Mouse (Mus musculus) cortical plate, adult 2 months (tissue): ENCODE measurements at regions not wholly inside any gene's neighbourhood (a gene's known extent, or its start where the extent isn't known, plus 50 kb on each side); places are given as distances from the start of the nearest gene placed in this dataset.

ENCODE experiments used
- H3K27ac ChIP-seq: fragments of 200-500 bp; 2 replicates; pipeline ENCODE4 v1.5.1; 2012; ENCODE audit warnings: low read length, control low read depth, inconsistent platforms; ENCODE audit not compliant: insufficient read depth
- H3K4me1 ChIP-seq: fragments of 200-500 bp; 2 replicates; pipeline ENCODE4 v1.6.1; 2011; ENCODE audit warnings: low read length; ENCODE audit not compliant: control insufficient read depth, insufficient read depth
- H3K4me3 ChIP-seq: fragments of 200-500 bp; 2 replicates; pipeline ENCODE4 v1.5.1; 2011; ENCODE audit warnings: mild to moderate bottlenecking, low read length, control low read depth; ENCODE audit not compliant: insufficient read depth
- CTCF ChIP-seq: fragments of 200-500 bp; IDR thresholded peaks from 2 replicates; pipeline ENCODE4 v1.5.1; 2011; ENCODE audit warnings: mild to moderate bottlenecking, control low read depth, low read length; ENCODE audit not compliant: insufficient read depth; ENCODE audit errors: extremely low read depth
- POLR2A ChIP-seq: fragments of 200-500 bp; IDR thresholded peaks from 2 replicates; pipeline ENCODE4 v1.6.1; 2011; ENCODE audit warnings: mild to moderate bottlenecking, low read length, control low read depth; ENCODE audit not compliant: insufficient read depth; ENCODE audit errors: extremely low read depth

GRCm38 (mm10) chr7:137860520-137860919, 423.1 kb downstream of the Glrx3 start:
- Histone ChIP-seq H3K4me1 (no peaks in the 10 kb centered on the region), H3K27ac (no peak overlapping the region), H3K4me3 (no peak overlapping the region)
- no peak for TF ChIP-seq CTCF
- no peak for TF ChIP-seq POLR2A

- no peak for TF ChIP-seq CTCF
- no peak for TF ChIP-seq POLR2A
- H3K27ac ChIP-seq = no peak overlapping the region
Observed at GRCm38 (mm10) chr7:137864912-137865311, 427.5 kb downstream of the Glrx3 start.

GRCm38 (mm10) chr7:137865457-137865856, 428.0 kb downstream of the Glrx3 start:
- Histone ChIP-seq H3K27ac (no peak overlapping the region), H3K4me1 (no peaks in the 10 kb centered on the region), H3K4me3 (no peak overlapping the region)
- TF ChIP-seq POLR2A (no peak), CTCF (no peak)

More at GRCm38 (mm10) chr7:137864912-137865311, 427.5 kb downstream of the Glrx3 start:
- Histone ChIP-seq H3K4me3 (no peak overlapping the region), H3K4me1 (no peaks in the 10 kb centered on the region)

- no peak overlapping the region for H3K27ac ChIP-seq
- TF ChIP-seq POLR2A (no peak), CTCF (no peak)
Observed at GRCm38 (mm10) chr7:137866880-137867279, 429.5 kb downstream of the Glrx3 start.

GRCm38 (mm10) chr7:137868501-137868900, 431.1 kb downstream of the Glrx3 start:
- no peak overlapping the region for H3K4me3 ChIP-seq
- TF ChIP-seq CTCF (no peak), POLR2A (no peak)
- no peaks in the 10 kb centered on the region for H3K4me1 ChIP-seq
- H3K27ac ChIP-seq = no peak overlapping the region

More at GRCm38 (mm10) chr7:137866880-137867279, 429.5 kb downstream of the Glrx3 start:
- Histone ChIP-seq H3K4me3 (no peak overlapping the region), H3K4me1 (no peaks in the 10 kb centered on the region)

- H3K4me3 ChIP-seq = no peak overlapping the region
- no peak overlapping the region for H3K27ac ChIP-seq
- TF ChIP-seq CTCF = no peak
- H3K4me1 ChIP-seq = no peaks in the 10 kb centered on the region
Observed at GRCm38 (mm10) chr7:137875306-137875705, 437.9 kb downstream of the Glrx3 start.

GRCm38 (mm10) chr7:137879296-137879695, 441.9 kb downstream of the Glrx3 start:
- no peak overlapping the region for H3K27ac ChIP-seq
- no peaks in the 10 kb centered on the region for H3K4me1 ChIP-seq
- H3K4me3 ChIP-seq = no peak overlapping the region
- no peak for TF ChIP-seq POLR2A
- no peak for TF ChIP-seq CTCF

GRCm38 (mm10) chr7:137882876-137883275, 445.5 kb downstream of the Glrx3 start:
- Histone ChIP-seq H3K4me3 (no peak overlapping the region), H3K27ac (no peak overlapping the region), H3K4me1 (no peaks in the 10 kb centered on the region)
- no peak for TF ChIP-seq POLR2A
- no peak for TF ChIP-seq CTCF

- no peaks in the 10 kb centered on the region for H3K4me1 ChIP-seq
- TF ChIP-seq POLR2A = no peak
- no peak for TF ChIP-seq CTCF
- H3K27ac ChIP-seq = no peak overlapping the region
- no peak overlapping the region for H3K4me3 ChIP-seq
Observed at GRCm38 (mm10) chr7:137883701-137884100, 446.3 kb downstream of the Glrx3 start.

- TF ChIP-seq CTCF (no peak), POLR2A (no peak)
- Histone ChIP-seq H3K4me3 (no peak overlapping the region), H3K27ac (no peak overlapping the region), H3K4me1 (no peaks in the 10 kb centered on the region)
Observed at GRCm38 (mm10) chr7:137885146-137885545, 447.7 kb downstream of the Glrx3 start.

GRCm38 (mm10) chr7:137888731-137889130, 451.3 kb downstream of the Glrx3 start:
- TF ChIP-seq CTCF (no peak), POLR2A (no peak)
- Histone ChIP-seq H3K4me1 (no peaks in the 10 kb centered on the region), H3K4me3 (no peak overlapping the region), H3K27ac (no peak overlapping the region)
